Mouse (Mus musculus): ENCODE measurements around the gene Olfr544. TPM values are rescaled to one million over a fixed set of nuclear protein-coding genes. Genes with fewer than 3 reads are reported as not detected.
A peak's percentile ranks its signal among the peaks of the same experiment; 100 is the strongest.
"Not testable (repeated sequence)": the region's sequence is repeated elsewhere in the genome, so short reads cannot be mapped to it uniquely, and the experiment has no call there.

Olfr544 gene
- total and polyA plus RNA-seq, 2 experiments from 2014 or later: 0.14 TPM; not detected in 1

DNA sequence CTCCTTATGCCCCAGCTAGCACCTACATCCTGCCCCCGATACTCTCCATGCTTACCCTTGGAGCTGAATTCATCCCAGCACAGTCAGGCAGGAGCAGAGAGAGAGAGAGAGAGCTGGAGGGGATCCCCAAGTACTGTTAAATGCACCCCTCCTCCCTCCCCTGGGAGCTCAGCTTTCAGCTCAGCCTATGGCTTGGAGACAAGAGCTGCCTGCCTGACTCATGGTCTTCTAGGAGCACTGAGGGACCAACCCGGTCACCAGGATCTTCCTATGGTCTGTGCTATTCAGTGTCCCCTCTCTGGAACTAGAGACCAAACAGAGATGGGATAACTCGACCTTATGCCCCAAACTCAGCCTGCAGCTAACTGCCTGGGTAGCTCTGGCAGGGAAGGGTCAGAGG lies 11.4 kb upstream of the Olfr544 start, which contains the start of gene Olfr545:
Gene Olfr545, minus strand, starts transcription at position 101 of the 400 bp plus-strand sequence.
- Histone ChIP-seq H3K27me3 (ENCODE audit: insufficient read depth, low read length) (no peaks in the 10 kb centered on the region), H3K4me2 (ENCODE audit: low read depth, low read length) (no peak within 1 kb of the TSS), H3K9ac (replicated peaks; ENCODE audit: low read length) (no peak within 1 kb of the TSS), H3K9me3 (ENCODE audit: low read length) (no peaks in the 10 kb centered on the region), H3K36me3 (ENCODE audit: insufficient read depth, low read length) (no peaks in the 10 kb centered on the region), H3K27ac (no peak within 1 kb of the TSS), H3K4me1 (ENCODE audit: insufficient read depth, low read length) (no peaks in the 10 kb centered on the region), H3K4me3 (ENCODE audit: low read length) (no peak within 1 kb of the TSS)
- WGBS: 75% methylated on average over 3 of the region's 3 CpGs
- DNase-seq (ENCODE audit: low spot score): no peak
- ATAC-seq: no peak
- no peak for TF ChIP-seq CTCF (IDR thresholded peaks at IDR 0.05; ENCODE audit: low read depth)

DNA sequence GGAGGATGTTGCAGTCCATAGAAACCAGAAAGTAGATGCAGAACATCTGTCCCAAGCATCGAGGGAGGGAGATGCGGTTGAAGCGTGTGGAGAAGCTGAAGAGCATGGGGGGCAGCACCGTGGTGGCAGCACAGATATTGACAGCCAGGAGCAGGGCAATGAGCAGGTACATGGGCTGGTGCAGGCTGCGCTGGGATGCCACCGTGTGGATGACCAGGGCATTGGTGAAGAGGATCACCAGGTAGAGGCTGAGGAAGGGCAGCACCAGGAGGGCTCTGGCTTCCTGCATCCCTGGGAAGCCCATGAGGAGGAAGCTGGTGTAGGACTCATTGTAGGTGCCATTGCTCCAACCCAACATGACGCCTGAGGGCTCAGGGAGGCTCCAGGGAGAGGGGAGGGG lies 6.3 kb upstream of the Olfr544 start:
- H3K9ac ChIP-seq (replicated peaks; ENCODE audit: low read length); H3K36me3 ChIP-seq (ENCODE audit: insufficient read depth, low read length); DNase-seq (ENCODE audit: low spot score); H3K4me3 ChIP-seq (ENCODE audit: low read length); H3K9me3 ChIP-seq (ENCODE audit: low read length); H3K4me1 ChIP-seq (ENCODE audit: insufficient read depth, low read length); ATAC-seq; H3K27me3 ChIP-seq (ENCODE audit: insufficient read depth, low read length); H3K27ac ChIP-seq; H3K4me2 ChIP-seq (ENCODE audit: low read depth, low read length): not testable (repeated sequence)
- WGBS: 63% methylated on average over 6 of the region's 7 CpGs

GRCm38 (mm10) chr7:102486105-102486504 lies 2.0 kb downstream of the Olfr544 start:
- H3K4me1 ChIP-seq (ENCODE audit: insufficient read depth, low read length): no peaks in the 10 kb centered on the region
- ATAC-seq (no peak), DNase-seq (ENCODE audit: low spot score) (no peak)
- no peak overlapping the region for H3K27ac ChIP-seq
- TF ChIP-seq CTCF (IDR thresholded peaks at IDR 0.05; ENCODE audit: low read depth): no peak
- no peaks in the 10 kb centered on the region for H3K27me3 ChIP-seq (ENCODE audit: insufficient read depth, low read length)
- no peak overlapping the region for H3K4me2 ChIP-seq (ENCODE audit: low read depth, low read length)
- H3K4me3 ChIP-seq (ENCODE audit: low read length): no peak overlapping the region
- no peaks in the 10 kb centered on the region for H3K9me3 ChIP-seq (ENCODE audit: low read length)
- H3K36me3 ChIP-seq (ENCODE audit: insufficient read depth, low read length): no peaks in the 10 kb centered on the region
- no peak overlapping the region for H3K9ac ChIP-seq (replicated peaks; ENCODE audit: low read length)
- WGBS: 96% methylated on average over 1 of the region's 1 CpGs

DNA sequence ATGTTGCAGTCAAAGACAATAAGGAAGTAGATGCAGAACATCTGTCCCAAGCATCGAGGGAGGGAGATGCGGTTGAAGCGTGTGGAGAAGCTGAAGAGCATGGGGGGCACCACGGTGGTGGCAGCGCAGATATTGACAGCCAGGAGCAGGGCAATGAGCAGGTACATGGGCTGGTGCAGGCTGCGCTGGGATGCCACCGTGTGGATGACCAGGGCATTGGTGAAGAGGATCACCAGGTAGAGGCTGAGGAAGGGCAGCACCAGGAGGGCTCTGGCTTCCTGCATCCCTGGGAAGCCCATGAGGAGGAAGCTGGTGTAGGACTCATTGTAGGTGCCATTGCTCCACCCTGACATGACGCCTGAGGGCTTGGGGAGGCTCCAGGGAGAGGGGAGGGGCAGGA lies 3.3 kb downstream of the Olfr544 start:
- 67% methylated on average over 7 of the region's 8 CpGs for WGBS
- H3K4me1 ChIP-seq (ENCODE audit: insufficient read depth, low read length); H3K4me2 ChIP-seq (ENCODE audit: low read depth, low read length); DNase-seq (ENCODE audit: low spot score); H3K4me3 ChIP-seq (ENCODE audit: low read length); H3K9me3 ChIP-seq (ENCODE audit: low read length); H3K9ac ChIP-seq (replicated peaks; ENCODE audit: low read length); H3K27me3 ChIP-seq (ENCODE audit: insufficient read depth, low read length); H3K36me3 ChIP-seq (ENCODE audit: insufficient read depth, low read length); H3K27ac ChIP-seq: not testable (repeated sequence)
- ATAC-seq: peak; percentile 27; the same call in 1 of the 2 replicates

DNA sequence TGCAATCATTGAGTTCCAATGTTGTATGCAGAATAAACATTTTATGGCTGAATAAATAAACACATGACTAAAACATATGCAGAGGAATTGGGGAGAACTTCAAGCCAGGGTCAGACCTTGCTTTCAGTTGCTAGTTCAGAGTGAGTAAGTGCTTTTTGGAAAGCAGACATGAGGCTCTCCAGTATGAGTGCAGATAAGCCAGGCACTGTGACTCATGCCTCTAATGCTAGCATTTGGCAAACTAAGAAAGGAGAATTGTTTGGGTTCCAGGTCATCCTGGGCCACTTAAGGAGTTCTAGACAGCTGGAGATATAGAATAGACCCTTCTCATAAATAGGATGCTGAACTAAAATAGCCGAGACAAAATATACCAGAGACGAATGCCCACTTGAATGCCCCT lies 4.4 kb downstream of the Olfr544 start:
- H3K36me3 ChIP-seq (ENCODE audit: insufficient read depth, low read length): no peaks in the 10 kb centered on the region
- no peak for ATAC-seq
- 94% methylated on average over 2 of the region's 2 CpGs for WGBS
- H3K4me2 ChIP-seq (ENCODE audit: low read depth, low read length): no peak overlapping the region
- no peaks in the 10 kb centered on the region for H3K4me1 ChIP-seq (ENCODE audit: insufficient read depth, low read length)
- no peak for TF ChIP-seq CTCF (IDR thresholded peaks at IDR 0.05; ENCODE audit: low read depth)
- H3K27ac ChIP-seq: no peak overlapping the region
- no peaks in the 10 kb centered on the region for H3K9me3 ChIP-seq (ENCODE audit: low read length)
- H3K9ac ChIP-seq (replicated peaks; ENCODE audit: low read length): no peak overlapping the region
- H3K4me3 ChIP-seq (ENCODE audit: low read length): no peak overlapping the region
- no peaks in the 10 kb centered on the region for H3K27me3 ChIP-seq (ENCODE audit: insufficient read depth, low read length)
- DNase-seq (ENCODE audit: low spot score): no peak

- no peak for DNase-seq (ENCODE audit: low spot score)
- no peak within 1 kb of the TSS for H3K27ac ChIP-seq
These were observed 6.5 kb downstream of the Olfr544 start, which contains the start of gene Olfr543 for GRCm38 (mm10) chr7:102481579-102481978. Olfr543 (minus strand) TSS chr7:102481679.

DNA sequence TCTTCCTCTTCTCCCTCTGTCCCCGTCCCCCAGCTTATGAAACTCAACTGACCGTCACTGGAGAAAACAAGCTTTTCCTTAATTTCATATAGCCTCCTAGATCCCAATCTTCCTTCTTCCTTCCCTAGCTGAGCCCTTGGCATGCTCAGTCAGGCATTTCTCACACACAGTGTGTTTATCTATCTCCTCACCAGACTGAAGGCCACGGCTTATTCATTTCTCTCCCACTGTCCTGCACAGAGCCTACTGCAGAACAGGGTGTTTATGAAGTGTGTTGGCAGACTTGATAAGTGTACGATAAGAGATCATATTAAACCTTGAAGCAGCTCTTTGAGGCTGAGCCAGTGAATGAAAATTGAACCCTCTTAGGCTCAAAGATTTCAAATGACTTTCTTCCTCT lies 7.3 kb downstream of the Olfr544 start:
- ATAC-seq: no peak
- Histone ChIP-seq H3K9ac (replicated peaks; ENCODE audit: low read length) (no peak overlapping the region), H3K4me1 (ENCODE audit: insufficient read depth, low read length) (no peaks in the 10 kb centered on the region), H3K9me3 (ENCODE audit: low read length) (no peaks in the 10 kb centered on the region), H3K4me3 (ENCODE audit: low read length) (no peak overlapping the region), H3K27me3 (ENCODE audit: insufficient read depth, low read length) (no peaks in the 10 kb centered on the region), H3K36me3 (ENCODE audit: insufficient read depth, low read length) (no peaks in the 10 kb centered on the region), H3K4me2 (ENCODE audit: low read depth, low read length) (no peak overlapping the region), H3K27ac (no peak overlapping the region)
- DNase-seq (ENCODE audit: low spot score): no peak
- WGBS: 85% methylated on average over 4 of the region's 4 CpGs
- no peak for TF ChIP-seq CTCF (IDR thresholded peaks at IDR 0.05; ENCODE audit: low read depth)

More at GRCm38 (mm10) chr7:102481579-102481978, 6.5 kb downstream of the Olfr544 start, which contains the start of gene Olfr543:
- 97% methylated on average over 4 of the region's 4 CpGs for WGBS
- H3K9ac ChIP-seq (replicated peaks; ENCODE audit: low read length): no peak within 1 kb of the TSS
- ATAC-seq: no peak
- no peak within 1 kb of the TSS for H3K4me3 ChIP-seq (ENCODE audit: low read length)
- TF ChIP-seq CTCF (IDR thresholded peaks at IDR 0.05; ENCODE audit: low read depth): no peak
- H3K4me2 ChIP-seq (ENCODE audit: low read depth, low read length): no peak within 1 kb of the TSS
- no peaks in the 10 kb centered on the region for H3K27me3 ChIP-seq (ENCODE audit: insufficient read depth, low read length)
- no peaks in the 10 kb centered on the region for H3K36me3 ChIP-seq (ENCODE audit: insufficient read depth, low read length)
- no peaks in the 10 kb centered on the region for H3K9me3 ChIP-seq (ENCODE audit: low read length)
- H3K4me1 ChIP-seq (ENCODE audit: insufficient read depth, low read length): no peaks in the 10 kb centered on the region

Measured in hindbrain, postnatal 0 days (tissue).